Mouse (Mus musculus) limb, embryonic 14.5 days (tissue): Measurements from ENCODE around the gene Anapc1. TPM values are rescaled to one million over a fixed set of nuclear protein-coding genes. Genes with fewer than 3 reads are reported as not detected.

ENCODE experiments used
- ATAC-seq: fragments of 200-750 bp; cut with Nextera tagmentation; 2 replicates; pipeline ENCODE4 v1.8.0; 2017; ENCODE audit warnings: low read depth, moderate number of reproducible peaks, moderate TSS enrichment; ENCODE audit not compliant: low FRiP score
- DNase-seq: peaks from one replicate; pipeline ENCODE4 v3.0.0-alpha.2; 2015; ENCODE audit warnings: low spot score
- H3K27ac ChIP-seq: fragments of 300-500 bp; sonication (generic); replicated peaks from 2 replicates; pipeline ENCODE4 v1.5.1; 2014; ENCODE audit warnings: low read depth, mild to moderate bottlenecking, low read length, moderate library complexity, mixed read lengths
- H3K27me3 ChIP-seq: fragments of 300-500 bp; sonication (generic); 2 replicates; pipeline ENCODE4 v1.6.1; 2014; ENCODE audit warnings: low read length, mixed read lengths; ENCODE audit not compliant: control insufficient read depth, insufficient read depth
- H3K36me3 ChIP-seq: fragments of 300-500 bp; sonication (generic); 2 replicates; pipeline ENCODE4 v1.6.1; 2014; ENCODE audit warnings: mild to moderate bottlenecking, low read length, moderate library complexity, mixed read lengths; ENCODE audit not compliant: control insufficient read depth, insufficient read depth
- H3K4me1 ChIP-seq: fragments of 300-500 bp; sonication (generic); 2 replicates; pipeline ENCODE4 v1.6.1; 2014; ENCODE audit warnings: antibody characterized with exemption, low read length, mixed read lengths; ENCODE audit not compliant: control insufficient read depth, insufficient read depth
- H3K4me2 ChIP-seq: fragments of 300-500 bp; sonication (generic); replicated peaks from 2 replicates; pipeline ENCODE4 v1.6.1; 2014; ENCODE audit warnings: low read depth, mild to moderate bottlenecking, low read length, moderate library complexity; ENCODE audit not compliant: severe bottlenecking
- H3K4me3 ChIP-seq: fragments of 300-500 bp; sonication (generic); replicated peaks from 2 replicates; pipeline ENCODE4 v1.5.1; 2014; ENCODE audit warnings: low read length
- H3K9ac ChIP-seq: fragments of 300-500 bp; sonication (generic); 2 replicates; pipeline ENCODE4 v1.6.1; 2014; ENCODE audit warnings: mild to moderate bottlenecking, low read depth, low read length, moderate library complexity; ENCODE audit not compliant: severe bottlenecking
- H3K9me3 ChIP-seq: fragments of 300-500 bp; sonication (generic); 2 replicates; pipeline ENCODE4 v1.6.1; 2016; ENCODE audit warnings: low read length; ENCODE audit not compliant: control insufficient read depth
- POLR2A ChIP-seq: fragments of 200-500 bp; IDR thresholded peaks from 2 replicates; pipeline ENCODE4 v1.8.0; 2012; ENCODE audit warnings: inconsistent platforms, mild to moderate bottlenecking, moderate library complexity, borderline replicate concordance; ENCODE audit not compliant: insufficient read depth, insufficient read length; ENCODE audit errors: extremely low read depth
- WGBS: fragments of 180-500 bp; shearing (Covaris S2); extraction: QIAGEN DNeasy Blood & Tissue Kit; methylation state at CpG from one replicate; pipeline ENCODE4 v1.1.7; 2014; 5-methylcytosine and 5-hydroxymethylcytosine counted together
- polyA plus RNA-seq, 2 experiments: library from polyadenylated mRNA; depleted of rRNA in 1 of 2; stranded (reverse) in 1 of 2; unstranded in 1 of 2; fragments of >200 nt; fragmentation: Nextera tagmentation in 1 of 2; extraction: Ambion mirVana in 1 of 2; gene quantifications; 2 replicates each; pipeline versions ENCODE4 v1.2.1 to v1.2.3; 2012 to 2014

Gene Anapc1
- polyA plus RNA-seq, 2 experiments, result 65.1 to 75.3 TPM

GRCm38 (mm10) chr2:128692336-128692735, 5.1 kb upstream of the Anapc1 start:
- no peaks in the 10 kb centered on the region for H3K9me3 ChIP-seq
- no peak overlapping the region for H3K4me3 ChIP-seq
- H3K36me3 ChIP-seq, result no peaks in the 10 kb centered on the region
- no peak overlapping the region for H3K4me2 ChIP-seq
- peak overlapping the region; percentile 31 for H3K9ac ChIP-seq
- 39% methylated on average over 14 of the region's 14 CpGs for WGBS
- no peaks in the 10 kb centered on the region for H3K27me3 ChIP-seq
- H3K27ac ChIP-seq, result no peak overlapping the region
- no peak for TF ChIP-seq POLR2A
- peak; percentile 14 for DNase-seq
- 0 out of 2 replicates have a peak, but pooled peaks cover 5% of the 10 kb centered on the region for H3K4me1 ChIP-seq
- no peak for ATAC-seq

GRCm38 (mm10) chr2:128687558-128688120, 448 bp upstream of the Anapc1 start:
- no peak for TF ChIP-seq POLR2A
- DNase-seq, result peak; percentile 89
- Histone ChIP-seq H3K4me3 (peak overlapping the region; percentile 75), H3K9me3 (no peaks in the 10 kb centered on the region), H3K4me2 (peak overlapping the region; percentile 60), H3K4me1 (peaks cover 14% of the 10 kb centered on the region; the same call in 1 of the 2 replicates), H3K27ac (peak overlapping the region; percentile 81), H3K9ac (peak overlapping the region; percentile 86), H3K27me3 (no peaks in the 10 kb centered on the region), H3K36me3 (peaks cover 18% of the 10 kb centered on the region)
- WGBS, result 39% methylated on average over 10 of the region's 10 CpGs
- ATAC-seq, result peak; percentile 91

GRCm38 (mm10) chr2:128680661-128681060, 6.5 kb downstream of the Anapc1 start:
- no peak for TF ChIP-seq POLR2A
- Histone ChIP-seq H3K36me3 (peaks cover 81% of the 10 kb centered on the region), H3K9ac (no peak overlapping the region), H3K27ac (no peak overlapping the region), H3K9me3 (no peaks in the 10 kb centered on the region), H3K27me3 (no peaks in the 10 kb centered on the region), H3K4me1 (peaks cover 1% of the 10 kb centered on the region; the same call in 1 of the 2 replicates), H3K4me2 (no peak overlapping the region), H3K4me3 (no peak overlapping the region)
- ATAC-seq (no peak), DNase-seq (no peak)
- 76% methylated on average over 4 of the region's 4 CpGs for WGBS

- Histone ChIP-seq H3K9ac (no peak overlapping the region), H3K4me2 (no peak overlapping the region), H3K27ac (no peak overlapping the region), H3K36me3 (peaks cover 92% of the 10 kb centered on the region), H3K4me3 (no peak overlapping the region), H3K4me1 (no peaks in the 10 kb centered on the region), H3K27me3 (no peaks in the 10 kb centered on the region), H3K9me3 (no peaks in the 10 kb centered on the region)
- WGBS, result 100% methylated on average over 1 of the region's 1 CpGs
- no peak for TF ChIP-seq POLR2A
- ATAC-seq (no peak), DNase-seq (no peak)
Measured at GRCm38 (mm10) chr2:128620578-128620977, 66.6 kb downstream of the Anapc1 start.

- H3K9ac ChIP-seq, result no peak overlapping the region
- WGBS, result 97% methylated on average over 4 of the region's 4 CpGs
- no peaks in the 10 kb centered on the region for H3K9me3 ChIP-seq
- no peak overlapping the region for H3K4me2 ChIP-seq
- no peak overlapping the region for H3K4me3 ChIP-seq
- H3K27me3 ChIP-seq, result no peaks in the 10 kb centered on the region
- peaks cover 91% of the 10 kb centered on the region for H3K36me3 ChIP-seq
- TF ChIP-seq POLR2A, result no peak
- DNase-seq (no peak), ATAC-seq (no peak)
- no peaks in the 10 kb centered on the region for H3K4me1 ChIP-seq
- no peak overlapping the region for H3K27ac ChIP-seq
Measured at GRCm38 (mm10) chr2:128615366-128615765, 71.8 kb downstream of the Anapc1 start.

- WGBS, result 91% methylated on average over 5 of the region's 5 CpGs
- DNase-seq, result no peak
- Histone ChIP-seq H3K9me3 (no peaks in the 10 kb centered on the region), H3K4me1 (no peaks in the 10 kb centered on the region), H3K27me3 (no peaks in the 10 kb centered on the region), H3K4me2 (no peak overlapping the region), H3K36me3 (peaks cover 83% of the 10 kb centered on the region), H3K27ac (no peak overlapping the region), H3K9ac (no peak overlapping the region), H3K4me3 (no peak overlapping the region)
- TF ChIP-seq POLR2A, result no peak
- no peak for ATAC-seq
Measured at GRCm38 (mm10) chr2:128613365-128613764, 73.8 kb downstream of the Anapc1 start.
